Mouse (Mus musculus): Measurements from ENCODE around the gene Tnfrsf4.

The Tnfrsf4 gene

GRCm38 (mm10) chr4:156013637-156014036, at the start of gene Tnfrsf4:
Gene Tnfrsf4 (plus strand): TSS chr4:156013843.
- DNase-seq = no peak

GRCm38 (mm10) chr4:155964396-155964795, 49.2 kb upstream of the Tnfrsf4 start:
- no peak for DNase-seq

- DNase-seq = no peak
Observed at GRCm38 (mm10) chr4:155969043-155969653, 44.5 kb upstream of the Tnfrsf4 start.

DNA sequence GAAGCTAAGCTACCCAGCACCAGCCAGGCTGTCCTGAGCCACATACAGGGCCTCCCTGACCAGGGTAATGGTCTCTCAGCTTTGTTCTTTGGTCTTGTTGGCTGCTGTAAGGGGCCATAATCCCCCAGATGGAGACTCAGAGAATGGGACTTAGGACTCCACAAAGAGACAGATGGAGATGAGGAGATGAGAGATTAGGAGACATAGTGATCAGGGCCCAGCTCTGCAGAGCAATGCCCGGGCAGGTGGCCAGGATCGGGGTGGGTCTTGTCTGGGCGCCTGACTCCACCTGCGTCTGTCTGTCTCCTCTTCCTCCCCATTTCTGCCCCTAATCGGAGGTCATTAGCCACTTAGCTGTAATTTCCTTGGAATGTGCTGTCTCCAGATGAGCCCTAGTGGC, 43.4 kb upstream of the Tnfrsf4 start:
- DNase-seq = no peak

- DNase-seq = no peak
Observed at GRCm38 (mm10) chr4:155972651-155973050, 41.0 kb upstream of the Tnfrsf4 start.

DNA sequence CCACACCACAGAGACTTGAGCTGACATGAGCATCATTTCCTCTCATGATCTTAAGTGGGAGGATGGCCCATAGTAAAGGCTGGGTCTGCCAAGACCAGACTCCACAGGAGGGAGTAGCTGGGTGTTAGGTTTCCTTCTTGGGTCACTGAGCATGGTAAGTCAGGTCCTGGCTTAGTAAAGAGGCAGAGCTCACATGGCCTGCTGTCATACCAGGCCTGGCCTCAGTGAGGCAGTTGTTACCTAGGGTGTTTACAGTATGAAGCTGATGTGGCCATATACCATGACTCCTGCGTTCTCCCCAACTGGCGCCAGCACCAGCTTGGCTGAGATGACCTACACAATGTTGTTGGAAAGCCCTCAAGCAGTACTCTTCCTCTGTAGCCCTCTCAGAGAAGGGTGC, 40.4 kb upstream of the Tnfrsf4 start:
- no peak for DNase-seq

DNA sequence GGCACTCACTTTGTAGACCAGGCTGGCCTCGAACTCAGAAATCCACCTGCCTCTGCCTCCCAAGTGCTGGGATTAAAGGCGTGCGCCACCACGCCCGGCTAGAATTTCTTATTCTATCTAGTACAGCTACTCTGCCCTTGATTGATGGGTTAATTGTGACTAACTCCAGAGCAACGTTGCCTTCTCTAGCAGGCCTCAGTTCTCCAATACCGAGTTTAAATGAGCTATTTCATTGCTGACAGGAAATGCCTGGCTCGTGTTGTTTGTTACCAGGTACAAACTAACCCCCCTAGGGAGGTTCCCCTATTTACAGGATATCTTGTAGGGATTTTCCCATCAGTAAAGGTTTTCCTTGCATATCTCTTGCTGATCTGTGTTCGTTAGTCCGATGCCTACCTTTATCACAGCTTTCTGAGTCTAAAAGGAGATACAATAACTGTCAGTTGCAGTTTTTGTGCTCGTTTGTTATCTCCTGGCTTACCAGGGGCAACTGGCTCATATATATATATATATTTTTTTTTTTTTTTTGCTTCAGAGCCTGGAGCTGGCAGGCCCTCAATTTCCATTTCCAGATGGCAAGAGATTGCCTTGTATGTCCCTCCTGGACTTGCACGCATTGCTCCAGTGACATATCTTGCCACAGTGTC, 32.1 kb upstream of the Tnfrsf4 start:
- DNase-seq = no peak

GRCm38 (mm10) chr4:155983788-155984187, 29.9 kb upstream of the Tnfrsf4 start:
- DNase-seq = no peak

DNA sequence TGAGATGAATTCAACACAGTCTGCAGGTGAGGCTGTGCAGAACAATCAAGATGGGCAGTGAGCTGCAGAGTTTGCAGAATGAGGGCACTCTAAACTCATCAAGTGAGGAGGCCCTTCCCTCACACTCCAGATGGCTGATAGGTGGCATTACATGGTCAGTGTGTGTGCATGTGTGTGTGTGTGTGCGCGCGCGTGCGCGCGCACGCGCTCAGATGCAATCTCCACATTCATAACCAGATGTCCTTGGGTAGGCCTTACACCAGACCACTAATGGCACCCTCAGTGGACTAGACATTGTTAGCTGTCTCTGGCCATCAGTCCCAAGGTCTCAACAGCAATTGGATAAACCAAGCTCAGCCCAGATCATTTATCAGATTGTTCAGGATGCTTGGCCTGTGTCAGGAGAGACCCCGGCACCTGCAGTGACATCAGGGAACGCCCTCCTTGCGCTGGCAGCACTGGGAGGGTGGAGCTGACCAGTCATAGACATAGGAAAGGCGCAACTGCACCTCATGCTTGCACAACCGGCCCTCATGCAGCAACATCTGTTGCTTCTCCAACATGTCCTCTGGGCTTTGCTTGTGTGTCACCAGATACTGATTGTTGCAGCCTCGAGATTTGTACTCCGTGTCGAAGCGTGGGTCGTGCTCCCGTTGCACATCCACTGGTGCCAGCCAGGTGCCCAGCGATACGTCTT, 22.3 kb upstream of the Tnfrsf4 start:
- no peak for DNase-seq

GRCm38 (mm10) chr4:155991908-155992230, 21.8 kb upstream of the Tnfrsf4 start:
- no peak for DNase-seq

- peak; percentile 88 for DNase-seq
Observed at GRCm38 (mm10) chr4:155992241-155992905, 21.3 kb upstream of the Tnfrsf4 start, which contains the start of the genes B3galt6 and Sdf4. Gene B3galt6 (minus strand): TSS chr4:155992649. Gene Sdf4 (plus strand): TSS chr4:155992872.

DNA sequence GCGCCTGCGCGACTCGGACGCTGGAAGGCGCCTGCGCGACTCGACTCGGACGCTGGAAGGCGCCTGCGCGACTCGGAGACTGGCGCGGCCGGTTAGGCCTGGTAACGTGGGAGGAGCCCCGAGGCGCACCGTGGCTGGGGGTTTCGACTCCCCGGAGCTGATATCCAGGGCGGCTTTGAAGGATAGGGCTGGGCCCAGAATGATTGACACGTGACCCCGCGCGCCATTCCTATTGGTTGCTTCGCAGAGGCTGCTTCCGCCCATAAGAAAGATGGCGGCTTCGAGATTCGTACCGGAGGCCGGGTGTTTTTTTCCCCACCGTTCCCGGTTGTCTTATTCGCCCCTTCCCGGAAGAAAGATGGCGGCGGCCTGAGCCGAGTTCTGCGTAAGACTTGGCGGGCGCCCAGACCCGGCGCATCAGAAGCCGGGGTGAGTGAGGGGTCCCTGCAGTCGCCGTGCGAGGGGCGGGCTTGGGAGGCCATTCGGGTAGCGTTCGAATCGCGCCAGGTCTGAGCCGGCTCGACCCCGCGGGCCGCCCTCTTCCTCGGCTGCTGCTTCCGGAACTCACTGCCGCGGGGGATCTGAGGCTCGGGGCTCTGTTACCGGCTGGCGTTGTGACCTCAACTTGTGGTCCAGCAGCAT, 20.6 kb upstream of the Tnfrsf4 start:
- peak; percentile 95 for DNase-seq

GRCm38 (mm10) chr4:155993606-155994005, 20.0 kb upstream of the Tnfrsf4 start:
- no peak for DNase-seq

GRCm38 (mm10) chr4:156004109-156004508, 9.5 kb upstream of the Tnfrsf4 start:
- DNase-seq = no peak

DNA sequence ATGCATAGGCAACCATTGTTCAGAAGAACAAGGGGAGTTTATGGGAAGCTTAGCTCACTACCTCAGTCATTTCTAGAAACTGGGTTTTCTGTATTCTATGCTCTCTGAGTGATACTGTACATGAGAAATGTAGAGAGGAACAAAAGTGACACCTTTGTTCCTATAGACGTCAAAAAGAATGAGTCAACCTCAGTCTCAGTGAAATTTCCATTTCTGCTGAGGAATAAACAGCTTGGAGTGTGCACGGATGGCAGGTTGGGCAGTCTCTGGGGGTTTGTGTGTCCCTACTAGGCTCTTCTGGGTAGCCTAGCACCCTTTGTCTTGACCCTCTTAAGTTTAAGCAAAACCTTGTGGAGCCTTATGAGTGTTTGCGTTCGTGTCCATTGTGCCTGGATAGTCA, 5.3 kb upstream of the Tnfrsf4 start:
- no peak for DNase-seq

- no peak for DNase-seq
Observed at GRCm38 (mm10) chr4:156014436-156014835, 793 bp downstream of the Tnfrsf4 start.

DNA sequence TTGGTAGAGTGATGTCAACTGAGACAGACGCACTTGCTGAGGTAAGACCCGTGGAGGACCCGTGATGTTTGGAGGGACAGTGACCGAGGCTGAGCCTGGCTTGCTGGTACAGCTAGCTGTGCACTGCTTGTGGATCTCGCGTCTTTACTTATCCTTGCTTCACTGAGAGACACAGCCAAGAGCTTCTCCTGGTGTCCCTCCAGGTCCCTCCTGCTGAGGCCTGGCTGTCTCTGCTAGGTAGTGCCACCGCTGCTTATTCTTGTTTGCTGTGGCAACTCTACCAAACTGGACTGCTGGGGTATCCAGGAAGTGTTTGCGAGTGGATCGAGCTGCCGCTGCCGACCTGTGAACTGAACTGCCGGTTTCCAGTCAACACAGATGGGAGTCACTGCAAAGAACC, 6.1 kb downstream of the Tnfrsf4 start:
- DNase-seq = no peak

DNA sequence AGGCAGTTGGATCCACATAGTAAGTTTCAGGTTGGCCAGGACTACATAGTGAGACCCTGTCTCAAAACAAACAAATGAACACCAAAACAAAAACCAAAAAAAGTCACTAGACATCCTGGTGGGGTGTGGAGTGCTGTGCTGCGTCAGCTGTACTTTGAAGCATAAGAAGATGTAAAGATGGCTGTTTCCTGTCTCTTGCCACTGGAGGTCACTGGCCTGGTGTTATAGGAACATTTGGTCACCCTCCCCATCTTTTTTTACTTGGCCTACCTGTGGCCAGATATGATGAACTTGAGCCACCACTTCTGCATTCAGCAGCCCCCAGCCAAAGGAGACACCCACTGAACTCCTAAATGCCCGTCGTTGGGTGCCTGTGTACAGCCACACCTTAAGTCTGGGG, 7.7 kb downstream of the Tnfrsf4 start:
- DNase-seq = no peak

- no peak for DNase-seq
Observed at GRCm38 (mm10) chr4:156021942-156022419, 8.3 kb downstream of the Tnfrsf4 start.

GRCm38 (mm10) chr4:156023520-156023919, 9.9 kb downstream of the Tnfrsf4 start:
- DNase-seq = no peak

DNA sequence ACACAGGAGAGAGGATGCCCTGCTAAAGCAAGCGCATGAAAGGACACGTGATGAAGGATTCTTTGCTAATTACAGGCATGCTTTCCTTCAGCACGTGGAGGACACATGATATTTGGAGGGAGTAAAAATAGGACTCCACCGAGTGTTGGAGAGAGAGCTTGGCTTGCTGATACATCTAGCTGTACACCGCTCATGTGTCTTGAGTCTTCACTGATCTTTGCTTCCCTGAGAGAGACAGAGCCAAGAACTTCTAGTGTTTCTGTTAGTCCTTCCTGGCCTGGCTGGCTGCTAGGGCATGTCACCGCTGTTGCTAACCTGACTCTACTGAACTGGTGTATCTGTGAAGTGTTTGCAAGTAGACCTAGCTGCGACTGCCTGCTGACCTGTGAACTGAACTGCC, 10.5 kb downstream of the Tnfrsf4 start:
- DNase-seq = no peak

DNA sequence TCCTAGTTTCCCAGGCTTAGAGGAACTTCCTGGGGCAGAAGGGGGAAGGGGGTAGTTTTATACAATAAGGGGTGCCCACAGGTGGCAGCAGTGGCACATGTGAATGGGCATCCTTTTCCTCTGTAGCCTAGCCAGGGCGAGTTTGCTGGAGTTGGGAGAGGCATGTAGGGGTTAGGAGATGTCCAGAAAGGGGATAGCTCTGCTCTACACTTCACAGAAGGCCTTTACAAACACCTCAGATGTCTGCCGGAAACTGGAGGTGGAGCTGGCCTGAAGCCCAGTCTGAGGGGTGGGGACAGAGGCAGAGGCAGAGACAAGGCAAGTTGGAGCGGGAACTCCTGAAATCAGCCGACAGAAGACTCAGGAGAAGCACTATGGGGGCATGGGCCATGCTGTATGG, 12.4 kb downstream of the Tnfrsf4 start, which contains the start of gene Tnfrsf18:
Gene Tnfrsf18 (plus strand): TSS at position 152 of the 400 bp plus-strand sequence.
- peak; percentile 71 for DNase-seq

- no peak for DNase-seq
Observed at GRCm38 (mm10) chr4:156028580-156028979, 14.9 kb downstream of the Tnfrsf4 start.

All from right cerebral cortex, postnatal 14 days (tissue).